Mouse (Mus musculus) testis, adult 10 weeks (tissue): ENCODE results near the gene Atp13a5. TPM values are rescaled to one million over a fixed set of nuclear protein-coding genes. Genes with fewer than 3 reads are reported as not detected.

Source experiments
- polyA plus RNA-seq: library from polyadenylated mRNA; stranded (reverse); fragments of 350-450 nt; fragmentation: Illumina TruSeq; extraction: RNeasy Lipid Tissue Mini Kit (QIAGEN cat#74804); gene quantifications from one replicate; pipeline ENCODE4 v1.2.3, GENCODE M21; 2014; ENCODE audit warnings: low read depth, low replicate concordance

The Atp13a5 gene
- polyA plus RNA-seq = 0.06 TPM

DNA sequence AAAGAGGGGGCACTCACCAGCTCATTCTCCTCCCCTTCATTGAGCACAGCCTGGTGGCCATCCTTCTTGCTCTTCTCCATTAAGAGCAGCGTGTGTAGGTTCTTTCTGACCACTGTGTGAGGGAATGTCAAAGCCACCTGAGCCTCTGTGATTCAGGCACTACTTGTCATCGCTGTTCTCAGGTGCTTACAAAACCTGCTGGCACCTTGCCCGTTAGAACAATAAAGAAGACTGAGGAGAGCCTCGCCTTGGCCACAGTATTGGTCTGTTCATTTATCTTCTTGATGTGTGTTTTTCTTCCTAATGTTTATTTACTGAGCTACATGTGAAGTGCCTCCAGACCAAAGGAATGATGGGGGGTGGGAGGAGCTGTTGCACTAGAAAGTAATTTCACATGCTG, at the start of gene Atp13a5:
Gene Atp13a5 (minus strand): TSS at position 275 of the 400 bp plus-strand sequence.

DNA sequence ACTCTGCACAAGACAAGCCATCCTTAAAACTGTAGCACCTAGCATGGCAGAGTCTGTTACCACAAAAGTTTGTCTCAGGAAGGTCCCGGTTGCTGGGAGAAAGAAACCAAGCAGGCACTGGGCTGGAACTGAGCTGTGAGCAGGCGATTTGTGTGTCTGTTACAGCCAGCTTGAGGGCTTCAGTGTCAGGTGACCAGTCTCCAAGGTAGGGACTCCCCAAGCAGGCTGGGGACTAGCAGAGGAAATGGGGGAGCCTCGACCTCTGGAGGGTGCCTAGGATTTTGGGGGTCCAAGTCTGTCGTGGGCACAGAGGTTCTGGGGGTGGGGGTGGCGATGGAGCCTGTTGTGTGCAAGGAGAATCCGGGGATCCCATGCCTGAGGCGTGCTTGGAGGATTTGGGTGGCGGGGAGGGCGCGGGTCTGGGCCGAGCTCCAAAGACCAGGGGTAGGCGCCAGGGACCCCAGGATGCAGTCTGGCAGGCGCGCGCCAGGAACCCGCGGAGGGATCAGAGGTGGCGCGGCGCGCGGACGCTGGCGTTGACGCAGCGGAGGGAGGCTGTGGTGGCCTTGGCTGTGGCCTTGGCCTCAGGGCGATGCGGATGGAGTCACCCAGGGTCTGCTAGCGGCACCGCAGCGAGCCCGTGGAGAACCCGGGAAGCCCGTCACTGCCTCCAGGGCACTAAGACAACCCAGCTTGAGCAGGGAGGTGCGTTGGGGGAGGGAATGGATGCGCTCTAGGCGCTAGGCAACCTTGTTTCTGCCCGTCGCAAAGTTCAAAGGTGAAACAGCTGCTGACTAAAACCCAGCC, 168.7 kb downstream of the Atp13a5 start, which contains the start of gene Hrasls:
Gene Hrasls (plus strand): TSS at position 91 of the 807 bp plus-strand sequence.

Other genes starting within 250 kb of the Atp13a5 start
- 230 TPM for gene Hrasls, start 169.0 kb downstream of the Atp13a5 start, polyA plus RNA-seq
- 6.2 TPM for gene Atp13a4, start 166.1 kb upstream of the Atp13a5 start, polyA plus RNA-seq
- 45.6 TPM for gene Opa1, start 200.6 kb upstream of the Atp13a5 start, polyA plus RNA-seq